Mouse (Mus musculus) forebrain, embryonic 13.5 days (tissue): Measurements from ENCODE around the gene Csf1. TPM values are rescaled to one million over a fixed set of nuclear protein-coding genes. Genes with fewer than 3 reads are reported as not detected.

Source experiments
- ATAC-seq: fragments of 200-750 bp; cut with Nextera tagmentation; 2 replicates; pipeline ENCODE4 v1.8.0; 2017
- H3K27ac ChIP-seq: fragments of 300-500 bp; sonication (generic); 2 replicates; pipeline ENCODE4 v1.5.1; 2015; ENCODE audit warnings: inconsistent platforms, mild to moderate bottlenecking, moderate library complexity
- H3K27me3 ChIP-seq: fragments of 300-500 bp; sonication (generic); 2 replicates; pipeline ENCODE4 v1.6.1; 2015; ENCODE audit warnings: mild to moderate bottlenecking, inconsistent platforms
- H3K36me3 ChIP-seq: fragments of 300-500 bp; sonication (generic); 2 replicates; pipeline ENCODE4 v1.6.1; 2015; ENCODE audit warnings: mild to moderate bottlenecking, inconsistent platforms; ENCODE audit not compliant: poor library complexity, severe bottlenecking
- H3K4me1 ChIP-seq: fragments of 300-500 bp; sonication (generic); 2 replicates; pipeline ENCODE4 v1.6.1; 2015; ENCODE audit warnings: inconsistent platforms
- H3K4me2 ChIP-seq: fragments of 300-500 bp; sonication (generic); 2 replicates; pipeline ENCODE4 v1.6.1; 2015; ENCODE audit warnings: inconsistent platforms, mild to moderate bottlenecking, moderate library complexity
- H3K4me3 ChIP-seq: fragments of 300-500 bp; sonication (generic); 2 replicates; pipeline ENCODE4 v1.5.1; 2015; ENCODE audit warnings: mild to moderate bottlenecking, inconsistent platforms
- H3K9ac ChIP-seq: fragments of 300-500 bp; sonication (generic); 2 replicates; pipeline ENCODE4 v1.6.1; 2015; ENCODE audit warnings: mild to moderate bottlenecking, inconsistent platforms
- H3K9me3 ChIP-seq: fragments of 300-500 bp; sonication (generic); replicated peaks from 2 replicates; pipeline ENCODE4 v1.6.1; 2016; ENCODE audit warnings: inconsistent platforms
- WGBS: fragments of 180-500 bp; shearing (Covaris S2); methylation state at CpG from one replicate; pipeline ENCODE4 v1.1.7; 2015; 5-methylcytosine and 5-hydroxymethylcytosine counted together
- polyA plus RNA-seq: library from polyadenylated mRNA; unstranded; fragments of >200 nt; fragmentation: Nextera tagmentation; extraction: Ambion mirVana; gene quantifications from 2 replicates; pipeline ENCODE4 v1.2.1, GENCODE M21; 2015

The Csf1 gene
- polyA plus RNA-seq, 1 experiment from 2014 or later = 4.5 TPM

GRCm38 (mm10) chr3:107792736-107793135 is 32.5 kb upstream of the Csf1 start:
- peaks cover 15% of the 10 kb centered on the region for H3K4me1 ChIP-seq
- no peaks in the 10 kb centered on the region for H3K27me3 ChIP-seq
- H3K4me3 ChIP-seq = no peak overlapping the region
- ATAC-seq = no peak
- no peaks in the 10 kb centered on the region for H3K9me3 ChIP-seq
- H3K36me3 ChIP-seq = no peaks in the 10 kb centered on the region
- H3K4me2 ChIP-seq = no peak overlapping the region
- H3K9ac ChIP-seq = no peak overlapping the region
- 92% methylated on average over 5 of the region's 5 CpGs for WGBS
- H3K27ac ChIP-seq = no peak overlapping the region

GRCm38 (mm10) chr3:107790766-107791303 is 30.6 kb upstream of the Csf1 start:
- WGBS = 89% methylated on average over 11 of the region's 11 CpGs
- no peak for ATAC-seq
- peaks cover 26% of the 10 kb centered on the region for H3K4me1 ChIP-seq
- H3K36me3 ChIP-seq = no peaks in the 10 kb centered on the region
- no peaks in the 10 kb centered on the region for H3K9me3 ChIP-seq
- H3K9ac ChIP-seq = no peak overlapping the region
- H3K27me3 ChIP-seq = 0 out of 2 replicates have a peak, but pooled peaks cover 3% of the 10 kb centered on the region
- no peak overlapping the region for H3K4me2 ChIP-seq
- no peak overlapping the region for H3K27ac ChIP-seq
- no peak overlapping the region for H3K4me3 ChIP-seq

GRCm38 (mm10) chr3:107790227-107790626 is 30.0 kb upstream of the Csf1 start:
- H3K9me3 ChIP-seq = no peaks in the 10 kb centered on the region
- 0 out of 2 replicates have a peak, but pooled peaks cover 3% of the 10 kb centered on the region for H3K27me3 ChIP-seq
- no peak overlapping the region for H3K9ac ChIP-seq
- H3K4me2 ChIP-seq = no peak overlapping the region
- H3K27ac ChIP-seq = no peak overlapping the region
- 94% methylated on average over 3 of the region's 3 CpGs for WGBS
- H3K36me3 ChIP-seq = no peaks in the 10 kb centered on the region
- no peak overlapping the region for H3K4me3 ChIP-seq
- ATAC-seq = no peak
- H3K4me1 ChIP-seq = peaks cover 26% of the 10 kb centered on the region

DNA sequence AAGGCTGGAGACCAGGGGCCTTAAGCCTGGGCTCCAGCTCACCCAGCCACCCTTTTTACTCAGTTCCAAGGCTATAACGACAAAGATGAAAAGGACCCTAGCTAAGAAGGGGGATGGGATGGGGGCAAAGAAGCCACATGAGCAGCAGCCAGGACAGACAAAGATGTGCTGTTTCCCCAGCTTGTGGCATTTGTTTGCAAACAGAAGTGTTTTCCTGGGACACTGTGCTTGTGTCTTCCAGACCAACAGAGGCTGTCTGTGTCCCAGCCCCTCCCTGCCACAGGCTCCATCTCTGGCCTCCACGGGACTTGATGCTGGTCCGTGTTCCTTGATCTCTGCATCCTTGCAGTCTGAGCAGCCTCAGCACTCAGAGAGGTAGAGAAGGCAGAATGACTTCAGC is 28.6 kb upstream of the Csf1 start:
- H3K4me2 ChIP-seq = no peak overlapping the region
- H3K36me3 ChIP-seq = no peaks in the 10 kb centered on the region
- no peak for ATAC-seq
- no peak overlapping the region for H3K4me3 ChIP-seq
- 63% methylated on average over 3 of the region's 3 CpGs for WGBS
- no peak overlapping the region for H3K27ac ChIP-seq
- no peaks in the 10 kb centered on the region for H3K9me3 ChIP-seq
- H3K4me1 ChIP-seq = peaks cover 23% of the 10 kb centered on the region
- 0 out of 2 replicates have a peak, but pooled peaks cover 3% of the 10 kb centered on the region for H3K27me3 ChIP-seq
- H3K9ac ChIP-seq = no peak overlapping the region

GRCm38 (mm10) chr3:107787613-107788501 is 27.6 kb upstream of the Csf1 start:
- no peak for ATAC-seq
- H3K27ac ChIP-seq = no peak overlapping the region
- 0 out of 2 replicates have a peak overlapping the region, but pooled peaks have one; percentile 23 for H3K9ac ChIP-seq
- peaks cover 13% of the 10 kb centered on the region for H3K4me1 ChIP-seq
- WGBS = 59% methylated on average over 15 of the region's 15 CpGs
- H3K36me3 ChIP-seq = no peaks in the 10 kb centered on the region
- 0 out of 2 replicates have a peak, but pooled peaks cover 3% of the 10 kb centered on the region for H3K27me3 ChIP-seq
- no peak overlapping the region for H3K4me2 ChIP-seq
- no peak overlapping the region for H3K4me3 ChIP-seq
- H3K9me3 ChIP-seq = no peaks in the 10 kb centered on the region

- Histone ChIP-seq H3K27ac (no peak overlapping the region), H3K4me2 (no peak overlapping the region), H3K9me3 (no peaks in the 10 kb centered on the region), H3K27me3 (0 out of 2 replicates have a peak, but pooled peaks cover 3% of the 10 kb centered on the region), H3K36me3 (no peaks in the 10 kb centered on the region), H3K9ac (0 out of 2 replicates have a peak overlapping the region, but pooled peaks have one; percentile 23), H3K4me1 (peaks cover 12% of the 10 kb centered on the region), H3K4me3 (no peak overlapping the region)
- ATAC-seq = no peak
- 38% methylated on average over 11 of the region's 11 CpGs for WGBS
Observed at GRCm38 (mm10) chr3:107786980-107787612, 26.8 kb upstream of the Csf1 start.

- Histone ChIP-seq H3K27me3 (0 out of 2 replicates have a peak, but pooled peaks cover 3% of the 10 kb centered on the region), H3K36me3 (no peaks in the 10 kb centered on the region), H3K9me3 (no peaks in the 10 kb centered on the region), H3K4me1 (peaks cover 12% of the 10 kb centered on the region), H3K27ac (no peak overlapping the region), H3K4me2 (no peak overlapping the region), H3K9ac (no peak overlapping the region), H3K4me3 (no peak overlapping the region)
- 96% methylated on average over 1 of the region's 1 CpGs for WGBS
- no peak for ATAC-seq
Observed at GRCm38 (mm10) chr3:107786344-107786743, 26.1 kb upstream of the Csf1 start.

DNA sequence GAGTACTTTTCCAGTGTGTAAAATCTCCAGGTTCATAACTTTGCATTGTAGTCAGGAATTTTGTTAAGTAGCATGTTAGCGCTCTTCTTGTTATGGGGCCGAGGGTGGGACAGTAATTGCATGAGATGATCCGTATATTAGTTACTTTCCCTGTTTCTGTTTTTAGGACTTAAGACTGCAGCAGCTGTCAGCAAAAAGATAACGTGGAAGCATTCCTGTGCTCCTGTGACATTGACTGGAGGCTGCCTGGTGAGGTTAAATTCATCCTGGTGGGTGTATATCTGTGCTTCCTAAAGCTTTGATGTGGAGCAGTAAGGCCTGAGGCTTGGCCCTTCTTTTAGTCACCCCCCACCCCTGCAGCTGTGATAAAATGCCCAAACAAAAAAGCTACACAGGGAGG is 25.3 kb upstream of the Csf1 start:
- WGBS = 83% methylated on average over 4 of the region's 4 CpGs
- no peaks in the 10 kb centered on the region for H3K36me3 ChIP-seq
- no peak overlapping the region for H3K4me3 ChIP-seq
- peaks cover 12% of the 10 kb centered on the region for H3K4me1 ChIP-seq
- no peak for ATAC-seq
- H3K9me3 ChIP-seq = no peaks in the 10 kb centered on the region
- H3K27ac ChIP-seq = no peak overlapping the region
- no peak overlapping the region for H3K9ac ChIP-seq
- H3K27me3 ChIP-seq = 0 out of 2 replicates have a peak, but pooled peaks cover 3% of the 10 kb centered on the region
- H3K4me2 ChIP-seq = no peak overlapping the region

GRCm38 (mm10) chr3:107783315-107783714 is 23.0 kb upstream of the Csf1 start:
- ATAC-seq = no peak
- 91% methylated on average over 3 of the region's 3 CpGs for WGBS

DNA sequence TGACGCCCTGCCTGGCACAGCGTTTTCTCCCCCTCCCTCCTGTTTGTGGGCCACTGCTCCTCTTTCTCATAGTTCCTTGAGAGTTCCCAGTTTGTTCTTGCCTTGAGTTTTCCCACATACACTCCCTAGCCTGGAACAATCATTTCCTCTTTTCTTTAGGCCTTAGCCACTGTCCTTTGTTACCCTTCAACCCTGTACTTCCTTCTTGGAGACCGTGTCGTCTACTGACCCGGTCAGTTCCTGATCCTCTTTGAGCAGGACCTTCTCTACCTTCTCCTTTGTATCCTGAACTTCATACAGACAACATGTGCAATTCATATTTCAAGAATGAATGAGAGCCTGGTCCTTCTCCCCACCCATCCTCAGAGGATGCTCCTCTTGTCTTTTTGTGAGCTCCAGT is 21.0 kb upstream of the Csf1 start:
- H3K9ac ChIP-seq = no peak overlapping the region
- no peak overlapping the region for H3K4me2 ChIP-seq
- H3K4me1 ChIP-seq = no peaks in the 10 kb centered on the region
- no peaks in the 10 kb centered on the region for H3K27me3 ChIP-seq
- H3K9me3 ChIP-seq = no peaks in the 10 kb centered on the region
- 93% methylated on average over 5 of the region's 5 CpGs for WGBS
- no peak overlapping the region for H3K4me3 ChIP-seq
- no peak for ATAC-seq
- no peaks in the 10 kb centered on the region for H3K36me3 ChIP-seq
- H3K27ac ChIP-seq = no peak overlapping the region

More at GRCm38 (mm10) chr3:107783315-107783714, 23.0 kb upstream of the Csf1 start:
- Histone ChIP-seq H3K4me2 (no peak overlapping the region), H3K36me3 (no peaks in the 10 kb centered on the region), H3K4me3 (no peak overlapping the region), H3K4me1 (peaks cover 12% of the 10 kb centered on the region), H3K27me3 (0 out of 2 replicates have a peak, but pooled peaks cover 3% of the 10 kb centered on the region), H3K27ac (no peak overlapping the region), H3K9me3 (no peaks in the 10 kb centered on the region), H3K9ac (no peak overlapping the region)

DNA sequence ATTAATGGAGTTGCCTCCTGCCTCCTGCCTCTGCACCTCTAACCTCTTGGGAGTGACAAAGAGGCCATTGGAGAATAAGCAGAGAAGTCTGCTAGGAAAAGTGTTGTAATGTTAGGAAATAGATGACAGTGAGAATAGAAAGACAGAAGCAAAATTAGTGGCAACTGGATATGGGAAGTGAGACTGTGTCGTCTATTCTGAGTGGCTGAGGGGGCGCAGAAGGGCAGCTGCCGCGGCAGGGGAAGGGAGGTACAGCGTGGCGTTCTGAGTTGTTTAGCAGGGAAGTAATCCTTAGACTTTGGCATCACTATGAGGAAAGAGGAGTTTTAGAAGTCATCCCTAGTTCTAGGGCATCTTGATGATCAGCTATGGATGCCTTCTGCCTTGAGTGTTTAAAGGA is 17.7 kb upstream of the Csf1 start:
- ATAC-seq = no peak
- no peaks in the 10 kb centered on the region for H3K9me3 ChIP-seq
- no peak overlapping the region for H3K4me2 ChIP-seq
- WGBS = 89% methylated on average over 6 of the region's 6 CpGs
- no peaks in the 10 kb centered on the region for H3K36me3 ChIP-seq
- H3K4me3 ChIP-seq = no peak overlapping the region
- H3K9ac ChIP-seq = no peak overlapping the region
- H3K4me1 ChIP-seq = no peaks in the 10 kb centered on the region
- H3K27me3 ChIP-seq = no peaks in the 10 kb centered on the region
- no peak overlapping the region for H3K27ac ChIP-seq

DNA sequence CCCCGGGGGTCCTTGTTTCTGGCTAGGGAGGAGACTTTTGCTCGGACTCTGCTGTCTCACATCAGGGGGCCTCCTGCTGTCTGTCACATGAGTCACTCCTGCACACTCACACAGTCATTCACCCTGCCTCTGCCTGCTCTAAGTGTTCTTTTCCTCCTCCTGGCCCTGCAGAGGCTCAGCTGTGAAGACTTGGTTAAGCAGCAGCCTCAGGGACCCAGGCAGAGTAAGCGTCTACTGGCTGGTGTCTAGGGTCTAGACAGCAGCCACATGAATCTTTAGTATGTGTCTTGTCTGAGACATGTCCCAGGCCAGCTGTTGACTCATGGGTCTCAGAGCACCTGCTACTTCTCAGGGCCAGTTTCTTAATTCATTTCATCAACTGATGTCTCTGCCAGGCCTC is 16.0 kb upstream of the Csf1 start:
- H3K4me3 ChIP-seq = no peak overlapping the region
- H3K27me3 ChIP-seq = no peaks in the 10 kb centered on the region
- H3K4me1 ChIP-seq = no peaks in the 10 kb centered on the region
- H3K36me3 ChIP-seq = no peaks in the 10 kb centered on the region
- no peak overlapping the region for H3K9ac ChIP-seq
- no peak for ATAC-seq
- H3K27ac ChIP-seq = no peak overlapping the region
- H3K9me3 ChIP-seq = no peaks in the 10 kb centered on the region
- 34% methylated on average over 3 of the region's 3 CpGs for WGBS
- no peak overlapping the region for H3K4me2 ChIP-seq
